Comparison of ENCODE assay signal across 8 mouse cellular contexts in genomic region chr16:42875852-42875980, GRCm38 (mm10). TPM values are rescaled to one million over a fixed set of nuclear protein-coding genes. Genes with fewer than 3 reads are reported as not detected.
A peak's percentile ranks its signal among the peaks of the same experiment; 100 is the strongest.
DNase-seq lines count a peak whose midpoint lies in the region; ATAC-seq and TF ChIP-seq lines count a peak whose summit lies in the region.

Zbtb20 (plus strand) TSS chr16:42875881.

- H3K27ac ChIP-seq in bone marrow, adult 2 months (ENCODE audit: control insufficient read depth, insufficient read depth, low read depth, low read length, poor library complexity), result peak within 1 kb of the TSS; percentile 96
- peak within 1 kb of the TSS; percentile 98 for H3K27ac ChIP-seq in neural tube, embryonic 13.5 days (replicated peaks)

- peak within 1 kb of the TSS; percentile 88 for H3K4me3 ChIP-seq in bone marrow, adult 2 months (replicated peaks; ENCODE audit: control insufficient read depth, low read depth, low read length)
- H3K4me3 ChIP-seq in neural tube, embryonic 13.5 days, result peak within 1 kb of the TSS; percentile 61

- no peak for TF ChIP-seq CTCF in bone marrow, adult 2 months (IDR thresholded peaks at IDR 0.05; ENCODE audit: control insufficient read depth, insufficient read depth, low read length)

- H3K27me3 ChIP-seq in neural tube, embryonic 13.5 days, result no peaks in the 10 kb centered on the region

- H3K4me1 ChIP-seq in bone marrow, adult 2 months (ENCODE audit: control insufficient read depth, insufficient read depth, low read length), result no peaks in the 10 kb centered on the region
- peaks cover 8% of the 10 kb centered on the region for H3K4me1 ChIP-seq in neural tube, embryonic 13.5 days (replicated peaks)

- DNase-seq in layer of hippocampus, adult 8-10 months (ENCODE audit: low spot score in 2 of 2), result no peak
- no peak for DNase-seq in layer of hippocampus, adult 11-12 months (ENCODE audit: low spot score)
- no peak for DNase-seq in heart, adult 8-10 months (ENCODE audit: low spot score)
- no peak for DNase-seq in layer of hippocampus, postnatal 36 days
- no peak for DNase-seq in urinary bladder, adult 18-20 months (ENCODE audit: low spot score in 2 of 2)
- DNase-seq in cerebellum, postnatal 36 days, result no peak

- ATAC-seq in neural tube, embryonic 13.5 days (ENCODE audit: low read depth), result no peak

- no peaks in the 10 kb centered on the region for H3K9me3 ChIP-seq in neural tube, embryonic 13.5 days

- H3K4me2 ChIP-seq in neural tube, embryonic 13.5 days, result peak within 1 kb of the TSS; percentile 75

- WGBS in bone marrow, adult 2 months, result 0% methylated on average over 8 of the region's 8 CpGs
- WGBS in neural tube, embryonic 13.5 days, result 1% methylated on average over 8 of the region's 8 CpGs

- no peaks in the 10 kb centered on the region for H3K36me3 ChIP-seq in neural tube, embryonic 13.5 days

- no peak for TF ChIP-seq POLR2A in bone marrow, adult 2 months (IDR thresholded peaks at IDR 0.05; ENCODE audit: borderline replicate concordance, control insufficient read depth, low read depth, low read length)

- peak within 1 kb of the TSS; percentile 81 for H3K9ac ChIP-seq in neural tube, embryonic 13.5 days

RNA-seq across cellular contexts. Expression of gene Zbtb20, which starts in this region (rescaled TPM):
- total RNA-seq in layer of hippocampus, adult 8-10 months (2022), result 100 to 1,000 TPM; 253 to 310 (median 284) TPM
- 7.7 and 11.2 TPM in 2 replicates for polyA plus RNA-seq in bone marrow, adult 2 months (2011; ENCODE audit: insufficient read depth, insufficient read length, low replicate concordance, missing spikeins)
- total RNA-seq in heart, adult 8-10 months (2022), result 100 to 1,000 TPM; 199 to 236 (median 206) TPM
- 100 to 1,000 TPM; 304 to 382 TPM for total RNA-seq in layer of hippocampus, postnatal 36 days (2021)
- 61.5 and 71.4 TPM in 2 replicates for polyA plus RNA-seq in neural tube, embryonic 13.5 days (2015; fragmentation: Nextera tagmentation; extraction: Ambion mirVana)
